Mouse (Mus musculus): ENCODE results near the gene Cox7b2.

GRCm38 (mm10) chr5:71495621-71496020 lies 52.4 kb downstream of the Cox7b2 start:
- TF ChIP-seq CTCF (IDR thresholded peaks at IDR 0.05; ENCODE audit: borderline replicate concordance, control insufficient read depth, extremely low read depth, insufficient read depth, low read length, poor library complexity) (no peak), POLR2A (IDR thresholded peaks at IDR 0.05; ENCODE audit: control insufficient read depth, extremely low read depth, insufficient read depth, low read length, poor library complexity) (no peak)

Measured in thymus, adult 2 months (tissue).